Mouse (Mus musculus) liver, embryonic 11.5 days (tissue): Measurements from ENCODE around the gene Rbfox1. TPM values are rescaled to one million over a fixed set of nuclear protein-coding genes. Genes with fewer than 3 reads are reported as not detected.

Experiments
- ATAC-seq: fragments of 200-750 bp; cut with Nextera tagmentation; replicated peaks from 2 replicates; pipeline ENCODE4 v1.8.0; 2017; ENCODE audit warnings: moderate number of reproducible peaks, mild to moderate bottlenecking, moderate TSS enrichment, moderate library complexity; ENCODE audit not compliant: low FRiP score
- DNase-seq: peaks from one replicate; pipeline ENCODE4 v3.0.0-alpha.2; 2017; ENCODE audit warnings: low spot score
- H3K27ac ChIP-seq: fragments of 300-500 bp; sonication (generic); 2 replicates; pipeline ENCODE4 v1.5.1; 2014; ENCODE audit warnings: mild to moderate bottlenecking, low read depth, low read length, control low read depth
- H3K27me3 ChIP-seq: fragments of 300-500 bp; sonication (generic); replicated peaks from 2 replicates; pipeline ENCODE4 v1.6.1; 2014; ENCODE audit warnings: low read length, mixed read lengths; ENCODE audit not compliant: control insufficient read depth, insufficient read depth
- H3K36me3 ChIP-seq: fragments of 300-500 bp; sonication (generic); 2 replicates; pipeline ENCODE4 v1.6.1; 2014; ENCODE audit warnings: mild to moderate bottlenecking, low read length, moderate library complexity, mixed read lengths; ENCODE audit not compliant: control insufficient read depth, insufficient read depth
- H3K4me1 ChIP-seq: fragments of 300-500 bp; sonication (generic); replicated peaks from 2 replicates; pipeline ENCODE4 v1.6.1; 2014; ENCODE audit warnings: low read length, mixed read lengths; ENCODE audit not compliant: control insufficient read depth, insufficient read depth
- H3K4me2 ChIP-seq: fragments of 300-500 bp; sonication (generic); 2 replicates; pipeline ENCODE4 v1.6.1; 2014; ENCODE audit warnings: mild to moderate bottlenecking, control low read depth, moderate library complexity
- H3K4me3 ChIP-seq: fragments of 300-500 bp; sonication (generic); 2 replicates; pipeline ENCODE4 v1.5.1; 2014; ENCODE audit warnings: low read depth, low read length, control low read depth
- H3K9ac ChIP-seq: fragments of 300-500 bp; sonication (generic); 2 replicates; pipeline ENCODE4 v1.6.1; 2014; ENCODE audit warnings: low read depth, low read length, control low read depth
- H3K9me3 ChIP-seq: fragments of 300-500 bp; sonication (generic); 2 replicates; pipeline ENCODE4 v1.6.1; 2016; ENCODE audit warnings: low read length, inconsistent platforms, mixed read lengths; ENCODE audit not compliant: control insufficient read depth
- WGBS: fragments of 180-500 bp; shearing (Covaris S2); extraction: QIAGEN DNeasy Blood & Tissue Kit; methylation state at CpG from one replicate; pipeline ENCODE4 v1.1.7; 2014; 5-methylcytosine and 5-hydroxymethylcytosine counted together
- polyA plus RNA-seq: library from polyadenylated mRNA; unstranded; fragments of >200 nt; fragmentation: Nextera tagmentation; extraction: Ambion mirVana; gene quantifications from 2 replicates; pipeline ENCODE4 v1.2.1, GENCODE M21; 2014

The Rbfox1 gene
- polyA plus RNA-seq, 1 experiment from 2014 or later = 1.4 TPM

DNA sequence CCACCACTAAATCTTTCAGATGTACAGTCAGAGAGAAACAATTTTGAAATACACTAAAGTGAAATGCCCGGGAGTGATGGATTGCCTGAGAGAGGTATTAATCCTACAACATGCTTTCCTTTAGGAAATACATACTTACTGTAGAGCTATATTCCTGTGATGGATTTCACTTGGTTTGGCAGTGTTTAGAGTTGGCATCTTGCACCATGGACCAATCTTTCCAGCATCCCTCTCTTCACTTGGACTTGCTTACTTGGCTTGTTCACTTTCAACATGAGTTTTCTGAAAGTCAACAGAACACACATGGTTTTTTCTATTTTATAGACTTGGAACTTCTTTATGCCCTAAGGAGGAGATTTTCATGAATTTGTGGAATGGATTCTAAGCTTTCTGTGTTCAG is 163.4 kb downstream of the Rbfox1 start:
- Histone ChIP-seq H3K36me3 (no peaks in the 10 kb centered on the region), H3K27ac (no peak overlapping the region), H3K4me1 (no peaks in the 10 kb centered on the region), H3K9ac (no peak overlapping the region), H3K27me3 (no peaks in the 10 kb centered on the region), H3K4me2 (no peak overlapping the region), H3K9me3 (no peaks in the 10 kb centered on the region), H3K4me3 (no peak overlapping the region)
- DNase-seq (no peak), ATAC-seq (no peak)
- 71% methylated on average over 1 of the region's 1 CpGs for WGBS

DNA sequence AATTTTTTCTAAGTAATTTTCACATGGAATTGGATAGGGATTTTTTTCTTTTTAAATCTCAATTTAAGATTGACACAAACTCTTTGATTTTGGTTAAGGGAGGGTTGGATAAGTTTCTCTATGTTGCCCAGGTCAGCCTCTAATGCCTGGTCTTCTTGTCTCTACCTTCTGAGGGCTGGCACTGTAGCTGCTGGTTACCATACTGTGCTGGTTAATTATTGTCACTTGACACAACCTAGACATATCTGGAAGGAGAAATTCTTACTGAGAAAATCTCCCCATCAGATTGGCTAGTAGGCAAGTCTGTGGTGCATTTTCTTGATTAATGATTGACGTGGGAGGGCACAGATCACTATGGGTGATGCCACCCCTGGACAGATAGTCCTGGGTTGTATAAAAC is 177.3 kb downstream of the Rbfox1 start:
- H3K9me3 ChIP-seq = no peaks in the 10 kb centered on the region
- 63% methylated on average over 1 of the region's 1 CpGs for WGBS
- H3K4me2 ChIP-seq = no peak overlapping the region
- H3K4me3 ChIP-seq = no peak overlapping the region
- H3K9ac ChIP-seq = no peak overlapping the region
- DNase-seq = no peak
- H3K36me3 ChIP-seq = no peaks in the 10 kb centered on the region
- H3K27ac ChIP-seq = no peak overlapping the region
- no peak for ATAC-seq
- no peaks in the 10 kb centered on the region for H3K4me1 ChIP-seq
- no peaks in the 10 kb centered on the region for H3K27me3 ChIP-seq

DNA sequence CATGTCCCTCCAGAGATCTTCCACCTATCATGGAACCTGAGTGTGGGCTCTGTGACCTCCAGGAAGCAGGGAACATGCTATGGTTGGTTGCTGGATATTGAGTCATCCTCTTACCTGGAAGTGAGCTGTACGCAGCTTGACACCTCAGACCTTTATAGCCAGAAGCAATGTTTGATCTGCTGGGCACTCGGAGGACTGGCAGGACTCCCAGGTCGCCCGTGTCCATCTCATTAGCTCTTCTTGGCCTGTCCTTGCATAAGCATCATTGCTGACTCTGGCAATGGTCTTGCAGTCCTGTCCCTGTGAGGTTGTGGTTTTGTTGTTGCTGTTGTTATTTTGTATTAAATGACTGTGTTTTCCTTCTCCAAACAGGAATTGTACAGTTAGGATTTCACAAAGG is 180.3 kb downstream of the Rbfox1 start:
- no peaks in the 10 kb centered on the region for H3K36me3 ChIP-seq
- no peak overlapping the region for H3K9ac ChIP-seq
- DNase-seq (no peak), ATAC-seq (no peak)
- WGBS = 82% methylated on average over 4 of the region's 4 CpGs
- H3K9me3 ChIP-seq = no peaks in the 10 kb centered on the region
- no peak overlapping the region for H3K27ac ChIP-seq
- no peak overlapping the region for H3K4me3 ChIP-seq
- H3K4me2 ChIP-seq = no peak overlapping the region
- no peaks in the 10 kb centered on the region for H3K27me3 ChIP-seq
- no peaks in the 10 kb centered on the region for H3K4me1 ChIP-seq

DNA sequence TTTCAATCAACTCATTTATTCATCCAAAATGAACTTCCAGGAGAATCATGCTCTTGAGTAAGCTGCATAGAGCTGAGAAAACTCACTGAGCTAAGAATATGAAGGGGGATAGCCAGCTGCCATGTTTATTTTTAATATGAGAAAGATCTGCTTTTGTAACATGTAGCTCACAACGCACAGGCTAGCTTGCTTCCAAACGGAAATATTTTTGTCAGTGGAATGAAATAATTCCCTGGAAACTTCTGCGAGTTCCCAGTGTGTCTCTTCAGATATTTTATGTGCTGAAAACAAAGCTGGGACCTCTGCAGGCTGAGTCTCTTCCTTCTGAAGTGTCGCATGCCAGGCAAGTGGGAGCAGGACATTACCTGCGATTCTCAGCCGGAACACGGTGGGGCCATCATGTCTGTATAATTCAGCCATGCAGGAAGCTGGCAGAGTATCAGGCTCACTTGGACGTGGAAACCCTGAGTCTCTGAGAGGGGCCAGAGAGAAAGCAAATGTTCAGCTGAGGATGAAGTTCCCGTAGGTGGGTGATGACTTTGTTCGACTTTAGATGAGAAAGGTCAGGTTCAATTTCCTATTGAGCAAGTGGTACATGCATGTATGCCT is 190.4 kb downstream of the Rbfox1 start:
- H3K36me3 ChIP-seq = no peaks in the 10 kb centered on the region
- H3K27me3 ChIP-seq = no peaks in the 10 kb centered on the region
- no peak overlapping the region for H3K4me2 ChIP-seq
- H3K4me3 ChIP-seq = no peak overlapping the region
- no peaks in the 10 kb centered on the region for H3K9me3 ChIP-seq
- WGBS = 80% methylated on average over 10 of the region's 10 CpGs
- no peak for DNase-seq
- H3K9ac ChIP-seq = no peak overlapping the region
- ATAC-seq = no peak
- no peak overlapping the region for H3K27ac ChIP-seq
- H3K4me1 ChIP-seq = no peaks in the 10 kb centered on the region

DNA sequence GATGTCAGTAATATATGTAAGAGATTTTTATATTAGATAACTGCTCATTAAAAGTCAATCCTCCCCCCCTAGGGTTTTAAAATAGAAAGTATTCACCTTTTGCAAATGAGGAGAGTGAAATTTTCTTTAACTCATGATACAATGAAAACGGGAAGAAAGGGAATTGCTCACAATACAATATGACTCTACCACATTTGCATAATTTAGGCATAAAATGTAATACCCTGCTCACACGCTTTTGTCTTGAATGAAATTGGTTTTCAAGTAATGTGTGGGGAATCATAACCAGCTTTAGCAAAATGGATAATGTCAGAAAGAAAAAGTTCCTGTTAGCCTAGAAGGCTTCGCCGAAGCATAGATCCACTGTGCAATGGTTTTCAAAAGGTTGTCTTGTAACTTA is 193.9 kb downstream of the Rbfox1 start:
- Histone ChIP-seq H3K4me3 (no peak overlapping the region), H3K27ac (no peak overlapping the region), H3K27me3 (no peaks in the 10 kb centered on the region), H3K4me1 (no peaks in the 10 kb centered on the region), H3K4me2 (no peak overlapping the region), H3K36me3 (no peaks in the 10 kb centered on the region), H3K9me3 (no peaks in the 10 kb centered on the region), H3K9ac (no peak overlapping the region)
- no peak for ATAC-seq
- no peak for DNase-seq
- 85% methylated on average over 4 of the region's 4 CpGs for WGBS

DNA sequence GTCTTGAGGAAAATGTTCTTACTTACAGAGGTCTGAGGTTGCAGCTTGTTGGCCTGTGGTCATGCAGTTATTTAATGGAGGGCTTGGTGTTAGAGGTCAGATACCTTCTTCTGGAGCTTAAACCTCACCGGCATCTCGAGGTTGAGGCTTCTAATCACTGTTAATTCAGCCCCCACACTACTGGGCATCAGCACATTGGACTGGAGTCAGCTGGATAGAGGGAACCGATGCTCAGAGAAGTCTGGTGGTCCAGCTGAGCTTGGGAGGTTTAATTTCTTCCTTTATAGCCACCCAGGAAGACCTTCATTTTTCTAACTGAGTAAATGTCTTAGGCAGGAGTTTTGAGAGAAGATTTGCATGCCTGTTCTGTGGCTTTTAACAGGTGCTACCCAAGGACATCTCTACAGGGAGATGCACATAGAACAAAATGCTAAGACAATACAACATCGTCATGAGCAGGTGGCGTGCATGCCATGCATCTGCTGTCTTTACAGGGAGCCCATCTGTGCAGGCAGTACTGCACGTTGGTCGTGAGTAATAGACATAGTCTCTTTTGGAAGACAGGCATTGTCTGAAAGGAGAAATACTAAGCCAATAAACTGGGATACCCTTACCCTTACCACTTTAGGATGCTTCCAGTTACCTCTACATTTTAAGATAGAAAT is 199.7 kb downstream of the Rbfox1 start:
- no peak overlapping the region for H3K27ac ChIP-seq
- H3K4me1 ChIP-seq = no peaks in the 10 kb centered on the region
- WGBS = 72% methylated on average over 7 of the region's 7 CpGs
- DNase-seq (no peak), ATAC-seq (no peak)
- no peaks in the 10 kb centered on the region for H3K27me3 ChIP-seq
- no peak overlapping the region for H3K4me3 ChIP-seq
- H3K36me3 ChIP-seq = no peaks in the 10 kb centered on the region
- no peak overlapping the region for H3K4me2 ChIP-seq
- no peak overlapping the region for H3K9ac ChIP-seq
- H3K9me3 ChIP-seq = no peaks in the 10 kb centered on the region

DNA sequence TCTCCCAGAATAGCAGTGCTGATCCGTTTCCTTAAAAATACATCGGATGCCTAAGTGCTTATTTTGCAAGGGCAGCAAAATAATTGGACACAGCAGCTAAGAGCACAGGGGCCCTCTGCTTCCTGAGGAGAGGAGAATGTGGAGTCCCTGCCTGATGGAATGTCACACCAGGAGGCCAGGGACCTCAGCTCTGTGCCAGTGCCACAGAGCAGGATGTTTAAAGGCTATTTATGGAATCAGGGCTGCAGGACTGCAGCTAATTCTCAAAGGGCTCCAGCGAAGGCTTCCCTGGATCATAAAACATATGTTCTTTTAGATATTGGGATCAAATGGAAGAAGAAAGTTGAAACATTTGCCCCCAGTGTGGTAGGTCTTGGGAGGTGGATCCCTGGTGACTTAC is 201.0 kb downstream of the Rbfox1 start:
- H3K36me3 ChIP-seq = no peaks in the 10 kb centered on the region
- no peaks in the 10 kb centered on the region for H3K9me3 ChIP-seq
- H3K27me3 ChIP-seq = no peaks in the 10 kb centered on the region
- no peak overlapping the region for H3K4me2 ChIP-seq
- no peaks in the 10 kb centered on the region for H3K4me1 ChIP-seq
- no peak overlapping the region for H3K4me3 ChIP-seq
- DNase-seq (no peak), ATAC-seq (no peak)
- H3K9ac ChIP-seq = no peak overlapping the region
- H3K27ac ChIP-seq = no peak overlapping the region
- WGBS = 55% methylated on average over 3 of the region's 3 CpGs

DNA sequence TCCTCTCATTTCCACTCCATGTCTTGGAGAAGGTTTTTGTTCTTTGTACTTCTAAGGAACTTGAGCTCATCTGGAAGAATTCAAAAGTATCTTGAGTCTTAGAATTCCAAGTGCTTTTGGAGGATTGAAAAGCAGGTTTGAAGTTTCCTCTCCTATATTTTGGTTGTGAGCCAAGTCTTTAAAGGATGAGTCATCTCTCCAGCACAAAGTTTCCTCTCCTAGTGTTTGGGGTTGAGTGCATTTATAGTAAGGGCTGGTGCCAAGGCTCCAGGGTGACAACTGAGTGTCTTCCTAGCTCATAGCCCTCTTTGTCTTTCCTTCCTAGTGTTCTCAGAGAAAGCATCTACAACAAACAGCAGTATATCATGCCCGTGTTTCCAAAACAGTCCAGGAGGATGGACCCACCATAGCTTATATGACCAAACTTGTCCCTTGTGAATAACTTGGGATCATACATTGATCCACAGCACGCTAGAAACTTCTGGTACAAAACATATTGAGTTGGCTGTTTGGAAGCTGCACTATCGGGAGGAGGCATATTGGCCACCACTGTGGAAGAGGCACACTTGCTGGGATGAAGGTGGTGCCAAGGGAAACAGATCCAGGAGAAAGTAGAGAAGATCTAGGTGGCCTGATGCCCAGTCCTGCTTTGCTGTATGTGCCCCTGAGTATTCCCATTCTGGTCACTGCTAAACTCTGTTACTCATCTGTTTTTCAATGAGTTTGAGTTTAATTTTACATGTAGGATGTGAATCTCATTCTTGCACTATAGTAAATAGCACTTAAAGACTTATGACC is 206.4 kb downstream of the Rbfox1 start:
- no peak overlapping the region for H3K9ac ChIP-seq
- H3K4me1 ChIP-seq = peaks cover 8% of the 10 kb centered on the region
- 76% methylated on average over 3 of the region's 3 CpGs for WGBS
- H3K9me3 ChIP-seq = no peaks in the 10 kb centered on the region
- H3K4me2 ChIP-seq = no peak overlapping the region
- no peaks in the 10 kb centered on the region for H3K36me3 ChIP-seq
- H3K4me3 ChIP-seq = no peak overlapping the region
- no peaks in the 10 kb centered on the region for H3K27me3 ChIP-seq
- ATAC-seq (no peak), DNase-seq (no peak)
- H3K27ac ChIP-seq = no peak overlapping the region
